Mouse (Mus musculus) embryo, embryonic 10.5 days (tissue): ENCODE data around the gene Cstb.

Experiments used
- DNase-seq: peaks from one replicate; pipeline ENCODE4 v3.0.0-alpha.2; 2015; ENCODE audit warnings: low spot score

Cstb gene

DNA sequence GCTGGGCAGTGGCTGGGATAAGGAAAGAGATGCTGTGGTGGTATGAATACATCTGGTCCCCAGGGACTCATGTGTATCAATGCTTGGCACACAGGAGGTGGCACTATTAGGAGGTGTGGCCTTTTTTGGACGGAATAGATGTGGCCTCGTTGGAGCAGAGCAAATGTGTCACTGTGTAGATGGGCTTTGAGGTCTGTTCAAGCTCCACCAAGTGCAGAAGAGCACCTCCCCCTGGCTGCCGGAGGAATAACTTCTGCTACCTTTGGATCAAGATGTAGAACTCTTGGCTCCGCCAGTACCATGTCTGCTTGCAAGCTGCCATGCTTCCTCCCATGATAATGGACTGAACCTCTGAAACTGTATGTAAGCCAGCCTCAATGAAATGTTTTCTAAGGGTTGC lies 36.3 kb downstream of the Cstb start:
- no peak for DNase-seq

DNA sequence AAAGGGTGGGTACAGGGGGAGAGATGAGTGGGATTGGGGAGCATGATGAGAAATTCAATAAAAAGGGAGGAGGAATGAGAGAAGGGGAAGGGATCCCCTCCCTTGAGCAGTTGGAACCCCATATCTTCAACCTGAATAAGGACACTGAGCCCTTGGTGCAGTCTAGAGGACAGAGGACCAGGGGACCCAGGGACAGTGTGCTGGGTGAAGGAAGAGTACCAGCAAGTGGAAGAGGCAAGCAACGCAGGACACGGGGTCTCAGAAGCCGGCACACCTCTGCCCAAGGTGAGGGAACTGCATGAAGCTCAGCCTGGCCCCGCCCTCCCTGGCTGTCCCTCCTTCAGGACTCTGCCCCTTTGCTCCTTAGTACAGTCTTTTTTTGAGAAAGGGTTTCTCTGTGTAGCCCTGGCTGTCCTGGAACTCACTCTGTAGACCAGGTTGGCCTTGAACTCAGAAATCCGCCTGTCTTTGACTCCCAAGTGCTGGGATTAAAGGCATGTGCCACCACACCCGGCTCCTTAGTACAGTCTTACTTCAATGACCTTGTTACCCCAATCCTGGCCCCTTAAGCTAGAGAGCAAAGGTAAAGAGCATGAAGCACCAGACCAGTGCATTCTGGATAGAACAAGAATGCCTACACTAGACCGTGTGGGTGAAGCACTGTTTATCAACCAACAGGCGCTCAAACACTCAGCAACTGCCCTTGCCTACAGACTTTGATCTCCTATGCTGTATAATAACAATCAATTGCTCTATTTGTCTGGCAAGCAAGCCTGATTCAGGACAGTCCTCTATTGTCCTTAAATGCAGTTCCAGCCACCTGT lies 37.7 kb downstream of the Cstb start:
- DNase-seq: no peak

DNA sequence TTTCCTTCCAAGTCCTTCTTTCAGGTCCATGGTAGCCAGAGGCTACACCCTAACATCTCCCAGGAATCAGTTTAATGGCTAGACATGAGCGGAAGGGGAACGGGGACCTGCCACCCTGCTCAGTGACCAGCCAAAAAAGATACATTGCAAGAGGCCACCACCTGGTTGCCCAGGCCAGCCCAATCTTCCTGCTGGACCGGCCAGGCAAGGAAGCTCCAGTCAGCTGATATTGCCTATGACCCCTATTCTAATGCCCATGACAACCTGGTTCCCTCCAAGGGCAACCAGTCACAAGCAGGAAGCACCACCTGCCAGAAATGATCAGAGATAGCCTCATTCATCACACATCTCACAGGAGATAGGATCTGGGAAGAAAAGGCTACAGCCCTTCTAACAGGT lies 38.3 kb downstream of the Cstb start:
- no peak for DNase-seq

DNA sequence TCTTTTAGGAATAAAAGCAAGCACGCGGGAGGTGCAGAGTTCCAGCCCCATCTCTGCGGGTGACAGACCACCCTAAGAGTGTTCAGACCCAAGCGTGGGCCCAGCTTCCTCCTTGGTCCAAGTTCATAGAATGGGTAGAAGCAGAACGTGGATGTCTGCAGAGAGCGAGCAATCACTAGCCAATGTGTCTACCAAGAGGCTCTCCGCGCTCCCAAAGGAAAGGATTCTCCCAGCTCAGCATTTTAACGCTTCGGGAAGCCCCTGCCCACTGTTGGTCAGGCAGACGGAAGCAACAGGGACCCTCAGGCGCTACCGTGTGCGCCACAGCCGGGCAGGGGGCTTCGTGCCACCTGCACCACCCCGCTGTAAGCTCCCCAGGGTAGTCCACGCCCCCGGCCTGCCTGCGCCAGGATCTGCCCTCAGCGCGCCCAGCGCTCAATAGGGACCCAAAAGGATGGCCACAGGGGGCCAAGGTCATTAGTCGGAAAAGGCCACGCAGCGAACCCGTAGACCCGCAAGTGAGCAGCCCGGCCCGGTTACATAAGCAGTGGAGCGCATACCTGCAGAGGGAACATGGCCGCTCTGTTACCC lies 38.8 kb downstream of the Cstb start:
- DNase-seq: peak; percentile 24

DNA sequence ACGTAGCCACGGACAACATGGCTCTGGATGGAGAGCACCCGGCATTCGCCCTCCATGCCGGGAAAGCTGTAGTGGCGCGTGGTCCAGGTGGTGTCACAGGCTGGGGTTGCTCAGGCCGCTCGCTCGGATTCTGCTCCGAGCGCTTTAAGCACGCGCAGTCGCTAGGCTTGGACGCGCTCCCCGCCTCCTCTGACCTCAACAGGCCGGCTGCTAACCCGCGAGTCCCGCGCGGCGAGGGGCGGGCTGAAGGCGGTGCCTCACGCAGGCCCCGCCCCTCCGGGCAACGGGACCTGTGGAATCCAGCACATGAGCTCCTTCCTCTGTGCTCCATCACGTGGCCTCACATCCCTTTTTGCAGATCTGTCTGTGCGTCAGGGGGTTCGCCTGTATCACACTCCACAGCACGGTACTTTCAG lies 39.3 kb downstream of the Cstb start, which contains the start of gene Pdxk:
Gene Pdxk (minus strand): TSS at position 184 of the 416 bp plus-strand sequence.
- peak; percentile 94 for DNase-seq

DNA sequence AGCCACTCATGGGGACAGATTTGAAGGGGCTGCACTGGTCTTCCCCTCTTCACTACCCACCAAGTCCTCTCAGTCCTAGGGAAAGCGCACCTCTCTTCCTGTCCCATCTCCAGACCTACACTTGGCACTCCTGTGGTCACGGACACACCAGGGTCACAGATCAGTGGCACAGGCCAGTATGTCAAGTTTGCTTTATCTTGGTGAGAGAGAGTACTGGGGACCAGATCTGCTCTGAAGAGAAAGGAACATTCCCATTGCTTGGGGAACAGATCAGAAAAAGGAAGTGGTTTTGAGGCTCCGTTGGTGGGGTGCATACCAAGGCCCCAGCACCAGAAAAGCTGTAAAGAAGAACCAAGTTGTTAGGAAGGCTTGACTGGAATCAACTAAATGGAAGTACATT lies 40.0 kb downstream of the Cstb start:
- no peak for DNase-seq

DNA sequence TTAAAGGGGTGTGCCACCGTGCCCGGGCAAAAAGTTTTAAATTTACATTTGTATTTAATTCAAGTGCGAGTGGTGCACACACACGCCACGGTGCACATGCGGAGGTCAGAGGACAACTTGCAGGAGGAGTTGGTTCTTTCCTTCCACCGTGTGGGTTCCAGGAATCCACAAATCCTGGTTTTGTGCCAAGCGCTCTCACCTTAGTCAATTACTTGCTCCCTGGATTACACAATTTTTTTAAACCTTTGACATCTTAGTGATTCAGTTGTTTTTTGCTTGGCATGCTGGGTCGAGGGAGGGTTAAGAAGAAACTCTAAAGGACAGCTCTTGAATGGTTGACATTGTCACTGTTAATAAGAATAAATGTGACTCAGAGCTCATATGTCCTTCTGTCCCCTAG lies 41.2 kb downstream of the Cstb start:
- DNase-seq: no peak

DNA sequence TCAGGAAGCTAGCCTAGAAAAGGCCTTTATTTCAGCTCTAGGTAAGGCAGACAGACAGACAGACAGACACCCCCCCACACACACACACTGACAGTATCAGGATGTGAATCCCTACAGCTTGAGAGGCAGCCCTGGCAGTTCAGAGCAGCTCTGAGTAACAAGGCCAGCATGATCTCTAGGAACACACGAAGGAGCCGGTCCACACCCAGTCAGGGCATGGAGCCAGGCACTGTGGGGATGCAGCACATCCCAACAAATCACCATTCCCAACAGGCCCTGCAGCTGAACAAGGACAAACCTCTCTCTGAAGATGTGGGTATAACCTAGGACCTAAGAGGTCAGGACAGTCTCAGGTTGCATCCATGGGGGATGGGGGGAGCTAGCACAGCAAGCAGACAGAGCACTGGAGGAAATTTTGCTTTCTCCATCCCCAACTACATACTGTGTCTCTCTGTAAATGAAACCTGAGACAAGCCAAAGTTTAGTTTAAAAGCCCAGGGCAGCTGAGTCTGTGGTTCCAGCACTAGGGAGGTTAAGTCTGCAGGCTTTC lies 42.4 kb downstream of the Cstb start:
- DNase-seq: peak; percentile 58

DNA sequence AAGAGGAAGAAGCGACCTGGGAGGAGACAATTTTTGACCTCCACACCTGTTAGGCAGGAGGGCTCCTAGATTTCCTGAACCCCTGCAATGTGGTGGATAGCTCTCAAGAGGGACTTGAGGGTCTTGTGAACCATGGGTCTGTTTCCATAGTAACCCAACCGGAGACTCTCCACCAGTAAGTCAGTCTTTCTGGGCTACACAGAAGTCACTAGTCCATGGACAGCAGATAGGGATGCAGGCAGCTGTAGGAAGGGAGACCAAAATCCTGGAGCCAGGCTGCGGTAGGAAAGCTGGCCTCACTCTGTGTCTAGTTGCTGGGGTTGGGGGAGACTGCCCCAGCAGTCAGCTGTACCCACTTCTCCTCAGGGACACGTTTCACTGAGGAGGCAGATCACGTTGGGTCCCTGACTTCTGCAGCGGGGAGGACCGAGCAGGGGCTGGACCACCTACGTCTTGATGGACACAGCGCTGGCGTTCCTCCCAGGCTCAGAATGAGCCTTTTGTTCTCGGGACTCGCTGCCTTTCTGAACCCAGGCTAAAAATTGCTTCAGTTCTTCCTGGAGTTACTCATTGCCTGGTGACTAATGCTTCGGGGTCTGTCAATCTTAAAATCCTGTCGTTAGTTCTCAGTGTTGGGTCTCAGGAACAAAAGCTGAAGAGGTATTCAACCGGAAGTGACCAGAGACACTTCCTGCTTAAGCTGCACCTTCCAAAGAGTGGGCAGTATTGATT lies 45.3 kb downstream of the Cstb start:
- DNase-seq: peak; percentile 37

DNA sequence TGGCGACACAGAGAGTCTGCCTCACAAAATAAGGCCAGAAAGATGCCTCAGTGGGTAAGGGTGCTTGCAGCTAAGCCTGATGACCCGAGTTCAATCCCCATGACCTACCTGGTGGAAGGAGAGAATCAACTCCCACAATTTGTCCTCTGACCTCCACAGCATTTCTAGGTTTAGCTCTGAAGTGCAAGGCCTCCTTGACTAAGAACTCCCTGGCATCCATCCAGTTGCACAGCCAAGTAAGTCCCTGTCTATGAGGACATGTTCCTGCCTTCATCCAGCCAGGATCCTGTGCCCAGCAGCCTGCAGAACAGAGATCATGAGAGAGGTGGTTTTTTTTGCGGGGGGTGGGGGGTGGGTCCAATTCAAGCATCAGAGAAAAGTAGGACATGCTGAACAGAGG lies 46.6 kb downstream of the Cstb start:
- DNase-seq: no peak

DNA sequence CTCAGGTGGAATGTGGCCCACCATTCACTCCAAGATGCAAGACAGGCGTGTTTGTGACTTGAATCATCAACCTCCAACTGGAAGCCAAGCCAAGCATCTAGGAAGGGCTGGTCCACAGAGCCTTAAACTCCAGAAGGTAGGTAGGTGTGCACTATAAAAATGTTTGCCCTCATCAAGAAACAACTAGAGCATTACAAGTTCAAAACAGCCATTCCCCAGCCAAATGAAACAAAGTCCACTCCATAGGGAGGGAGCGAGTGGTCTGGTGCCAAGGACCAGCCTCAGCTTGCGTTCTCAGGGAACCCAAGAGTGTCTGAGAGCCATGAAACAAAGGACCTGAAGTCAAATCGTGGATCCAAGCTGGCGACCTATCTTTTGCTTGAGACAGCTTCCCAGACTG lies 48.0 kb downstream of the Cstb start:
- DNase-seq: no peak

DNA sequence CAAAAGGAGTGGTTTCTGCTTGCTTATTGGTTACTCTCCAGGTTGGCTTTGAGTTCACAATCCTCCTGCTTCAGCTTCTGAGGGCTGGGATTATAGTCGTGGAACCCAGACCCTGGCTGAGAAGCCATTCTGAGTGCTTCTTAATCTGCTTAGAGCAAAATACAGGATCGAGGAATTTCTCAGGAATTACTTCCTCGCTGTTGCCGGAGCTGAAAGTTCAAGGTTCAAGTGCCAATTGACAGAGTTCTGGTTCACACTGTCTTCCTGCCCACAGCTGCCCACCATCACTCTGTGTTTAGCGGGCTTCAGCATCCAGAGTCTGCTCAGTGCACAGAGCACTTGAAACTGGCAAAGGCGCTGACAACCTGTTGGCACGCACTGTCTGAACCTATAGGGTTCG lies 49.3 kb downstream of the Cstb start:
- no peak for DNase-seq

DNA sequence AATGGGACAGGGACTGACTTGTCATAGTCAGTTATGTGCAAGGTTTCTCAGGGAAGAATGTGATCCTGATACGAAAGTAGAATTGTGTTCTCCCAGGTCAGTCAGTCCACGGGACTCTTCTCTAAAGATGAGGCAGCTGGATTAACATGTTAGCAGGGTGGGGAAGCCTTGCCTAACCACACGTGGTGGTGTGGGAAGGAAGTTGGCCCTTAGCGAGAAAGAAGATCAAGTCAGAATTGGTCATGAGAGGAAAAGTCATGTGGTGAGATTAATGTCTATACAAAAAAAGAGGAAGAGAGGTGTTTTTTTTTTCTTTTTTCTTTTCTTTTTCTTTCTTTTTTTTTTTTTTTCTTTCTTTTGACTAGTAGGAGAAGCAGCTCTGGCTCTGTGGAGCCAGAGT lies 51.4 kb downstream of the Cstb start:
- DNase-seq: no peak
